In genomic region chr7:141194409-141194808, GRCm38 (mm10) we compare ENCODE assay signal across 9 mouse cellular contexts. TPM values are rescaled to one million over a fixed set of nuclear protein-coding genes. Genes with fewer than 3 reads are reported as not detected.
DNase-seq lines count a peak whose midpoint lies in the region; ATAC-seq and TF ChIP-seq lines count a peak whose summit lies in the region.
"Had no signal": no experiment of that assay in that cellular context is flagged by ENCODE, and none has a peak within 500 bp of the region (broad histone marks: within the 10 kb centered on the region; RNA-seq: fewer than 3 reads in every experiment).

No protein-coding gene starts in this region.

- H3K36me3 ChIP-seq in kidney, adult 2 months (ENCODE audit: control insufficient read depth, insufficient read depth, low read length) = peaks cover 2% of the 10 kb centered on the region; the same call in 1 of the 2 replicates
- peaks cover 32% of the 10 kb centered on the region for H3K36me3 ChIP-seq in hindbrain, embryonic 13.5 days
- peaks cover 29% of the 10 kb centered on the region for H3K36me3 ChIP-seq in midbrain, embryonic 14.5 days (ENCODE audit: control insufficient read depth, insufficient read depth, low read length)

- H3K27me3 ChIP-seq in kidney, adult 2 months (replicated peaks; ENCODE audit: control insufficient read depth, insufficient read depth, low read length) = no peaks in the 10 kb centered on the region
- no peaks in the 10 kb centered on the region for H3K27me3 ChIP-seq in hindbrain, embryonic 13.5 days
- H3K27me3 ChIP-seq in midbrain, embryonic 14.5 days (ENCODE audit: control insufficient read depth, insufficient read depth, low read length) = no peaks in the 10 kb centered on the region

- TF ChIP-seq CTCF in kidney, adult 2 months (conservative IDR thresholded peaks at IDR 0.05; ENCODE audit: insufficient read depth, insufficient read length, low read depth, low read length) = no peak
- TF ChIP-seq CTCF in bone marrow, adult 2 months (IDR thresholded peaks at IDR 0.05; ENCODE audit: control insufficient read depth, insufficient read depth, low read length) = no peak

- peak overlapping the region; percentile 88 for H3K27ac ChIP-seq in kidney, adult 2 months (ENCODE audit: insufficient read depth, low read depth, low read length)
- H3K27ac ChIP-seq in bone marrow, adult 2 months (ENCODE audit: control insufficient read depth, insufficient read depth, low read depth, low read length, poor library complexity) = peak overlapping the region; percentile 84
- H3K27ac ChIP-seq in hindbrain, embryonic 13.5 days = peak overlapping the region; percentile 86
- H3K27ac ChIP-seq in midbrain, embryonic 14.5 days (replicated peaks; ENCODE audit: low read depth, low read length) = peak overlapping the region; percentile 81

- H3K4me2 ChIP-seq in hindbrain, embryonic 13.5 days = peak overlapping the region; percentile 96
- peak overlapping the region; percentile 97 for H3K4me2 ChIP-seq in midbrain, embryonic 14.5 days (ENCODE audit: low read length)

- ATAC-seq in hindbrain, embryonic 13.5 days (ENCODE audit: low FRiP score) = no peak
- no peak for ATAC-seq in midbrain, embryonic 14.5 days (ENCODE audit: low FRiP score, low TSS enrichment)
- ATAC-seq in megakaryocyte-erythroid progenitor cell, adult 5-6 weeks (replicated peaks; ENCODE audit: low FRiP score, low TSS enrichment, poor library complexity, severe bottlenecking) = no peak; the same call in 1 of the 2 replicates

- peak overlapping the region; percentile 74 for H3K9ac ChIP-seq in hindbrain, embryonic 13.5 days
- H3K9ac ChIP-seq in midbrain, embryonic 14.5 days (replicated peaks; ENCODE audit: low read length) = peak overlapping the region; percentile 36; the same call in 1 of the 2 replicates

- no peaks in the 10 kb centered on the region for H3K9me3 ChIP-seq in hindbrain, embryonic 13.5 days
- H3K9me3 ChIP-seq in midbrain, embryonic 14.5 days (ENCODE audit: control insufficient read depth, low read length) = no peaks in the 10 kb centered on the region

- no peak for DNase-seq in kidney, adult 2 months
- no peak for DNase-seq in kidney, postnatal 10 days
- DNase-seq in midbrain, embryonic 14.5 days = no peak
- no peak for DNase-seq in MN1 (ENCODE audit: low spot score)
- DNase-seq in cerebellum, postnatal 25 days = no peak

- peak overlapping the region; percentile 93 for H3K4me3 ChIP-seq in kidney, adult 2 months (ENCODE audit: insufficient read depth, low read depth, low read length)
- H3K4me3 ChIP-seq in bone marrow, adult 2 months (replicated peaks; ENCODE audit: control insufficient read depth, low read depth, low read length) = peak overlapping the region; percentile 84
- H3K4me3 ChIP-seq in hindbrain, embryonic 13.5 days = peak overlapping the region; percentile 91
- H3K4me3 ChIP-seq in midbrain, embryonic 14.5 days (replicated peaks; ENCODE audit: low read depth, low read length) = peak overlapping the region; percentile 88

- under 1% methylated on average over 23 of the region's 23 CpGs for WGBS in kidney, adult 2 months
- under 1% methylated on average over 23 of the region's 23 CpGs for WGBS in bone marrow, adult 2 months
- WGBS in hindbrain, embryonic 13.5 days = under 1% methylated on average over 23 of the region's 23 CpGs
- under 1% methylated on average over 23 of the region's 23 CpGs for whole genome bisulfite sequencing in midbrain, embryonic 14.5 days

- no peak for TF ChIP-seq POLR2A in kidney, adult 2 months (IDR thresholded peaks at IDR 0.05; ENCODE audit: low read depth, low read length)
- TF ChIP-seq POLR2A in bone marrow, adult 2 months (IDR thresholded peaks at IDR 0.05; ENCODE audit: borderline replicate concordance, control insufficient read depth, low read depth, low read length) = no peak

- H3K4me1 ChIP-seq in kidney, adult 2 months (ENCODE audit: control insufficient read depth, insufficient read depth, low read length) = peaks cover 8% of the 10 kb centered on the region; the same call in 1 of the 2 replicates
- peaks cover 2% of the 10 kb centered on the region; the same call in 1 of the 2 replicates for H3K4me1 ChIP-seq in bone marrow, adult 2 months (ENCODE audit: control insufficient read depth, insufficient read depth, low read length)
- H3K4me1 ChIP-seq in hindbrain, embryonic 13.5 days (replicated peaks) = peaks cover 35% of the 10 kb centered on the region
- peaks cover 20% of the 10 kb centered on the region for H3K4me1 ChIP-seq in midbrain, embryonic 14.5 days (ENCODE audit: control insufficient read depth, insufficient read depth, low read length)

RNA-seq across cellular contexts. Expression of gene Lrrc56, which starts 0.5 kb away (rescaled TPM):
- polyA plus RNA-seq in kidney, adult 2 months (2012; rRNA removed) = 9.6 and 13.5 TPM in 2 replicates
- polyA plus RNA-seq in bone marrow, adult 2 months (2011; ENCODE audit: insufficient read depth, insufficient read length, low replicate concordance, missing spikeins) = 2.2 and 3.1 TPM in 2 replicates
- 10.3 and 11.2 TPM in 2 replicates for polyA plus RNA-seq in hindbrain, embryonic 13.5 days (2015; fragmentation: Nextera tagmentation; extraction: Ambion mirVana)
- polyA plus RNA-seq in midbrain, embryonic 14.5 days (2014; fragmentation: Nextera tagmentation; extraction: Ambion mirVana) = 9.0 and 9.8 TPM in 2 replicates
- 4.3 and 6.1 TPM in 2 replicates for total RNA-seq in megakaryocyte-erythroid progenitor cell, adult 5-6 weeks (2014; fragmentation: Nextera tagmentation)
- total RNA-seq in megakaryocyte-erythroid progenitor cell, adult 5-6 weeks (2017) = 0.28 and 0.88 TPM in 2 replicates

RNA-seq across cellular contexts. Expression of gene Hras, which starts 0.6 kb away (rescaled TPM):
- 93.5 and 96.0 TPM in 2 replicates for polyA plus RNA-seq in kidney, adult 2 months (2012; rRNA removed)
- polyA plus RNA-seq in bone marrow, adult 2 months (2011; ENCODE audit: insufficient read depth, insufficient read length, low replicate concordance, missing spikeins) = 108 and 168 TPM in 2 replicates
- 109 and 118 TPM in 2 replicates for polyA plus RNA-seq in hindbrain, embryonic 13.5 days (2015; fragmentation: Nextera tagmentation; extraction: Ambion mirVana)
- 125 and 176 TPM in 2 replicates for polyA plus RNA-seq in midbrain, embryonic 14.5 days (2014; fragmentation: Nextera tagmentation; extraction: Ambion mirVana)
- 73.1 and 108 TPM in 2 replicates for total RNA-seq in megakaryocyte-erythroid progenitor cell, adult 5-6 weeks (2014; fragmentation: Nextera tagmentation)
- 30.1 and 48.6 TPM in 2 replicates for total RNA-seq in megakaryocyte-erythroid progenitor cell, adult 5-6 weeks (2017)

RNA-seq across cellular contexts. Expression of gene Lmntd2, which starts 19.5 kb away (rescaled TPM):
- polyA plus RNA-seq in kidney, adult 2 months (2012; rRNA removed) = 5.7 and 6.0 TPM in 2 replicates
- 0.47 and 1.9 TPM in 2 replicates for polyA plus RNA-seq in bone marrow, adult 2 months (2011; ENCODE audit: insufficient read depth, insufficient read length, low replicate concordance, missing spikeins)
- polyA plus RNA-seq in hindbrain, embryonic 13.5 days (2015; fragmentation: Nextera tagmentation; extraction: Ambion mirVana) = 1.2 and 1.8 TPM in 2 replicates
- 0.88 and 1.1 TPM in 2 replicates for polyA plus RNA-seq in midbrain, embryonic 14.5 days (2014; fragmentation: Nextera tagmentation; extraction: Ambion mirVana)
- not detected in 2 replicates for total RNA-seq in megakaryocyte-erythroid progenitor cell, adult 5-6 weeks (2014; fragmentation: Nextera tagmentation)
- total RNA-seq in megakaryocyte-erythroid progenitor cell, adult 5-6 weeks (2017) = not detected in 2 replicates
- total RNA-seq: hematopoietic stem cell, adult 5-6 weeks had no signal

RNA-seq across cellular contexts. Expression of gene Rassf7, which starts 21.3 kb away (rescaled TPM):
- 59.1 and 72.2 TPM in 2 replicates for polyA plus RNA-seq in kidney, adult 2 months (2012; rRNA removed)
- 10.1 and 17.9 TPM in 2 replicates for polyA plus RNA-seq in bone marrow, adult 2 months (2011; ENCODE audit: insufficient read depth, insufficient read length, low replicate concordance, missing spikeins)
- 27.4 and 32.9 TPM in 2 replicates for polyA plus RNA-seq in hindbrain, embryonic 13.5 days (2015; fragmentation: Nextera tagmentation; extraction: Ambion mirVana)
- 25.9 and 27.2 TPM in 2 replicates for polyA plus RNA-seq in midbrain, embryonic 14.5 days (2014; fragmentation: Nextera tagmentation; extraction: Ambion mirVana)
- 3.1 and 6.4 TPM in 2 replicates for total RNA-seq in megakaryocyte-erythroid progenitor cell, adult 5-6 weeks (2014; fragmentation: Nextera tagmentation)
- total RNA-seq in megakaryocyte-erythroid progenitor cell, adult 5-6 weeks (2017) = 3.4 and 4.6 TPM in 2 replicates

RNA-seq across cellular contexts. Expression of gene Rnh1, which starts 21.8 kb away (rescaled TPM):
- 159 and 190 TPM in 2 replicates for polyA plus RNA-seq in kidney, adult 2 months (2012; rRNA removed)
- 17.8 and 27.6 TPM in 2 replicates for polyA plus RNA-seq in bone marrow, adult 2 months (2011; ENCODE audit: insufficient read depth, insufficient read length, low replicate concordance, missing spikeins)
- polyA plus RNA-seq in hindbrain, embryonic 13.5 days (2015; fragmentation: Nextera tagmentation; extraction: Ambion mirVana) = 51.1 and 53.5 TPM in 2 replicates
- 39.3 and 39.7 TPM in 2 replicates for polyA plus RNA-seq in midbrain, embryonic 14.5 days (2014; fragmentation: Nextera tagmentation; extraction: Ambion mirVana)
- total RNA-seq in megakaryocyte-erythroid progenitor cell, adult 5-6 weeks (2014; fragmentation: Nextera tagmentation) = 43.7 and 54.2 TPM in 2 replicates
- 20.7 and 30.4 TPM in 2 replicates for total RNA-seq in megakaryocyte-erythroid progenitor cell, adult 5-6 weeks (2017)
